Mouse (Mus musculus): ENCODE results near the gene Eme1.

Gene Eme1

GRCm38 (mm10) chr11:94598437-94599120 is 55.2 kb downstream of the Eme1 start:
- DNase-seq (ENCODE audit: low spot score in 2 of 2), result no peak

GRCm38 (mm10) chr11:94597319-94597718 is 56.4 kb downstream of the Eme1 start:
- DNase-seq (ENCODE audit: low spot score in 2 of 2), result no peak

- no peak for DNase-seq (ENCODE audit: low spot score in 2 of 2)
Observed at GRCm38 (mm10) chr11:94596311-94596852, 57.4 kb downstream of the Eme1 start.
